Mouse (Mus musculus) heart, embryonic 16.5 days (tissue): ENCODE data around the gene Armc10. TPM values are rescaled to one million over a fixed set of nuclear protein-coding genes. Genes with fewer than 3 reads are reported as not detected.
"Not testable (repeated sequence)": the region's sequence is repeated elsewhere in the genome, so short reads cannot be mapped to it uniquely, and the experiment has no call there.

Experiments used
- ATAC-seq: fragments of 200-750 bp; cut with Nextera tagmentation; replicated peaks from 2 replicates; pipeline ENCODE4 v1.8.0; 2017; ENCODE audit warnings: moderate number of reproducible peaks; ENCODE audit not compliant: insufficient read depth, low FRiP score; ENCODE audit errors: extremely low read depth
- H3K27ac ChIP-seq: fragments of 300-500 bp; sonication (generic); 2 replicates; pipeline ENCODE4 v1.5.1; 2014; ENCODE audit warnings: mild to moderate bottlenecking, low read length, control low read depth, moderate library complexity
- H3K27me3 ChIP-seq: fragments of 300-500 bp; sonication (generic); 2 replicates; pipeline ENCODE4 v1.6.1; 2014; ENCODE audit warnings: low read length, mixed read lengths; ENCODE audit not compliant: control insufficient read depth, insufficient read depth
- H3K36me3 ChIP-seq: fragments of 300-500 bp; sonication (generic); 2 replicates; pipeline ENCODE4 v1.6.1; 2014; ENCODE audit not compliant: control insufficient read depth, insufficient read depth
- H3K4me1 ChIP-seq: fragments of 300-500 bp; sonication (generic); 2 replicates; pipeline ENCODE4 v1.6.1; 2014; ENCODE audit warnings: low read length, mixed read lengths; ENCODE audit not compliant: control insufficient read depth, insufficient read depth
- H3K4me2 ChIP-seq: fragments of 300-500 bp; sonication (generic); 2 replicates; pipeline ENCODE4 v1.6.1; 2014; ENCODE audit warnings: low read depth, mild to moderate bottlenecking, control low read depth, low read length
- H3K4me3 ChIP-seq: fragments of 300-500 bp; sonication (generic); 2 replicates; pipeline ENCODE4 v1.5.1; 2014; ENCODE audit warnings: mild to moderate bottlenecking, control low read depth, low read length
- H3K9ac ChIP-seq: fragments of 300-500 bp; sonication (generic); 2 replicates; pipeline ENCODE4 v1.6.1; 2014; ENCODE audit warnings: low read length, control low read depth
- H3K9me3 ChIP-seq: fragments of 300-500 bp; sonication (generic); replicated peaks from 2 replicates; pipeline ENCODE4 v1.6.1; 2016; ENCODE audit warnings: low read length; ENCODE audit not compliant: control insufficient read depth
- WGBS: fragments of 180-500 bp; shearing (Covaris S2); extraction: QIAGEN DNeasy Blood & Tissue Kit; methylation state at CpG from one replicate; pipeline ENCODE4 v1.1.7; 2014; 5-methylcytosine and 5-hydroxymethylcytosine counted together
- polyA plus RNA-seq: library from polyadenylated mRNA; unstranded; fragments of >200 nt; fragmentation: Nextera tagmentation; extraction: Ambion mirVana; gene quantifications from 2 replicates; pipeline ENCODE4 v1.2.1, GENCODE M21; 2015

The Armc10 gene
- 19.2 and 20.0 TPM in 2 replicates for polyA plus RNA-seq

DNA sequence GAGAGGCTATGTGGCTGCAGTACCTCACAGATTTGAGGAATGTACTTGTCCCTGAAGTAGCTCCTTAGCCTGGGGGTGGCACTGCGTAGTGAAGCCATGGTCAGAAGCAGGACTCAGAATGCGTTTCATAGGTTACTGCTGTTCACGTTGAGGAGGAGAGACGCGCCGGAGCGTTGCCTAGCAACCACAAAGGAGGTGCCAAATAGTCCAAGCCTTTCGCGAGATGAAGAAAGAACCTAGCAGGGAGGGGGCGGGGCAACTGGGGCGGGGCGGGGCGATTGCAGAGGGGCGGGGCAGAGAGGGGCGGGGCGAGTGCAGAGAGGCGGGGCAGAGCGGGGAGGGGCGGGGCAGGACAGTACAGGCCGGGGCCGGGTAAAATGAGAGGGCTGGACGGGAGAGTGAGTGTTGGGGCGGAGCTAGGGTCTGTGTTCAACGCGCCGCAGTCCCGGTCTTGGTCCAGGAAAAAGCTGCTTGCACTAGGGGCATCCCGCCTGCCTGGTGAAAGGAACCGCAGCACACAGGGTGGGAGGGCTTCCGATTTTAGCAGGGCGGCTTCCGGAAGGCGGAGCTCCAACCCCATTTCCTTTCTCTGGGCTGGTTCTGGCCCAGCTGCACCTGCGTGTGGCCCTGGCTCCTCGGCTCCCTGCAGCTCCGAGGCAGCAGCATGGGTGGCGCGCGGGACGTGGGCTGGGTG is at the start of gene Armc10, which contains the start of gene Fbxl13:
TSS of gene Armc10 (plus strand) at position 375 of the 694 bp plus-strand sequence.
TSS of gene Fbxl13 (minus strand) at position 196 of the 694 bp plus-strand sequence.
- peak within 1 kb of the TSS; percentile 94 for H3K9ac ChIP-seq
- 0 out of 2 replicates have a peak, but pooled peaks cover 2% of the 10 kb centered on the region for H3K27me3 ChIP-seq
- WGBS: under 1% methylated on average over 38 of the region's 40 CpGs
- peak within 1 kb of the TSS; percentile 80 for H3K4me2 ChIP-seq
- no peaks in the 10 kb centered on the region for H3K9me3 ChIP-seq
- H3K4me1 ChIP-seq: peaks cover 15% of the 10 kb centered on the region
- peaks cover 22% of the 10 kb centered on the region for H3K36me3 ChIP-seq
- peak within 1 kb of the TSS; percentile 91 for H3K4me3 ChIP-seq
- ATAC-seq: peak; percentile 95
- H3K27ac ChIP-seq: peak within 1 kb of the TSS; percentile 79

DNA sequence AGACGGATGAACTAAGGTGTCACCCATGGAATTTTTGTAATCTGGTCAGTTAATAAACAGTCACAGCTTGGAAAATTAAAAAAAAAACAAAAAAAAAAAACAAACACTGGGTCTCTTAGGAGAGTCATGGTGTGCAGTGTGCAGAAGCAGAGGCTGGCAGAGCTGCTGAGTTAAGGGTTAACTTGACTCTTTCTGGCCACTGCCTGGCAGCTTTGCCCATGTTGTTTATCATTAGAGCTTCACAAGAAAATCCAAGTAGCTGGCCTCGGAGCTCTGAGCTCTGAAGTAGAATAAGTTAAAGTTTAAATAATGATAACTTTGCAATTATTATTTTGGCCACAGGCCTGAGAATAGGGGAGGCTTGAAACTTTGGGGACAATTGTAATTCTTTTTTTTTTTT is 46.1 kb upstream of the Armc10 start:
- H3K4me1 ChIP-seq, H3K27me3 ChIP-seq, H3K9me3 ChIP-seq, H3K9ac ChIP-seq, ATAC-seq, H3K4me3 ChIP-seq, H3K4me2 ChIP-seq, H3K36me3 ChIP-seq, H3K27ac ChIP-seq: not testable (repeated sequence)
- WGBS: 56% methylated on average over 2 of the region's 2 CpGs

DNA sequence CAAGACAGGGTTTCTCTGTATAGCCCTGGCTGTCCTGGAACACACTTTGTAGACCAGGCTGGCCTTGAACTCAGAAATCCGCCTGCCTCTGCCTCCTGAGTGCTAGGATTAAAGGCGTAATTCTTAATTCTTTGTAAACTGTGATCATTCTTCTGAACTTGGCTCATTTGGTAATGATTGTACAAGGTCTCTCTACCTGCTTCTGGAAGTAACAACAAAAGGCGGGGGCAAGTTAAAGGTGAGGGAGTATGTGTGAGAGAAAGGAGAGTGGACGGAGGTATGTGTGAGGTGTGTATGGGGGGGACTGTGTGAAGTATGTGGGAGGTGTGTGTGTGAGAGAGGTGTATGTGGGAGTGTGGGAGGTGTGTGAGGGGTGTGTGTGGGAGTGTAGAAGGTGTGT is 45.7 kb upstream of the Armc10 start:
- WGBS: 87% methylated on average over 4 of the region's 4 CpGs

DNA sequence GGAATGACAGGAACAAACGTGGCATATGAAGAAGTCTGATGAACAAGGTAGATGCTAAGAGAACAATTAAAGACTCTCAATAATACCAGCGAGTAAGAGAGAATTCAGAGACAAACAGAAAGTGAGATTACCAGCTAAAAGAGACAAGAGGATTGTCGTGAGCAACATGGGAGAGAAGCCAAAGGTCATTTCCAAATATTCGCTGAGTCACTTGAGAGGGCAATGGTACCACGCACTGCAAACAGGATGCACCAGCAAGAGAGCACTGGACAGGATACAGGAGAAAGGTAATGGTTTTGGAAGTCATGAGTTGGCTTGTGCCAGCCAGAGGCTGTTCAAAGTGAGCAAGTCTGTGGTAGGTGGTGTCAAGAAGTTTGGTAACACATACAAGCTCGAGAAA is 39.7 kb upstream of the Armc10 start:
- no peaks in the 10 kb centered on the region for H3K27me3 ChIP-seq
- 59% methylated on average over 6 of the region's 6 CpGs for WGBS
- H3K9ac ChIP-seq: no peak overlapping the region
- no peak for ATAC-seq
- no peak overlapping the region for H3K27ac ChIP-seq
- H3K36me3 ChIP-seq: no peaks in the 10 kb centered on the region
- no peaks in the 10 kb centered on the region for H3K4me1 ChIP-seq
- H3K4me3 ChIP-seq: no peak overlapping the region
- H3K4me2 ChIP-seq: no peak overlapping the region
- H3K9me3 ChIP-seq: no peaks in the 10 kb centered on the region

More for the DNA sequence above, 45.7 kb upstream of the Armc10 start:
- H3K9me3 ChIP-seq: no peaks in the 10 kb centered on the region
- H3K4me2 ChIP-seq: no peak overlapping the region
- no peak overlapping the region for H3K9ac ChIP-seq
- no peak for ATAC-seq
- no peak overlapping the region for H3K4me3 ChIP-seq
- H3K36me3 ChIP-seq: no peaks in the 10 kb centered on the region
- H3K4me1 ChIP-seq: no peaks in the 10 kb centered on the region
- no peaks in the 10 kb centered on the region for H3K27me3 ChIP-seq
- H3K27ac ChIP-seq: no peak overlapping the region

DNA sequence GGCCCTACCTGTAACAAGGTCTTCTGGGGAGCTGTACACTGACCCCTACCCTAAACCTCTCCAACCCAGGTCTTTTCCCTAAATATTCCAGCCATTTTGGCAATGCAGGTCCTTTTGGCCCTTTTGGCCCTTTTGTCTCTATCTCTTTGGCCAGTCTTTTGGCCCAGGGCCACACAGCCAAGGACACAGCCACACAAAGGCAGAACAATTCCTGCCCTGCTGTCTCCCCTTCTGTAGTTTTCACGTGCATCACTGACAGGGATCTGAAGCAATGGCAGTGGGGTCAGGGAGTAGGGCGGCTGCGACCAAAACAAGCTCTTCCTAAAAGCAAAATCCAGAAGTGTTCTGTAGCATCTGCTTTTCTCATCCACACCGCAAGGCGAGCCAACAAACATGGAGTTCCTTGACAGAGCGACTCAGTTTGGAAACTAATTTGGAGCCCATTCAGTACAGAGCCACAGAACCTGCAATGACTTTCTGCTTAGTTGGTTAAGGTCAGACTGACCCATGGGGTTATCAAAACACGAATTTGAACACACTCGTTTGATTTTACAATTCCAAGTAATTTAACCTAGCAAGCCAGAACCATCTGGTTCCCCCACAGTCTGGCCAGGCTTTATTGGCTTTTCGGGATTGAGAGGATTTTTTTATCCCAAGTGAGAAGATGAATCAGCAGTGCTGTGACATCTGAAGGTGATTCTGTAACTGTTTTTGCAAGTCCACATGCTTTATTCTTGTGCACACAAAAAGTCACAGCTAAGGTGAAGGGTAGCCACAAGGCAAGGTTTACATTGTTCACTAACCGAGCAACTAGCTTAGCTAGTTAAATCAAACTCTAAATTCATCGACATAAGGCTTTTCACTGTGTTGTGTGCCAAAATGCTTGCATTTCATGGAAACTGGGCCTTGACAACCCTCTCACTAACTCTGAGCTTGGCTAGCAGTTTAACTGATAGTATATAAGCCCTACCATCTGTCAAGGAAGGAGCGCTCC is 37.0 kb upstream of the Armc10 start:
- no peak overlapping the region for H3K4me3 ChIP-seq
- no peaks in the 10 kb centered on the region for H3K9me3 ChIP-seq
- H3K9ac ChIP-seq: no peak overlapping the region
- H3K27me3 ChIP-seq: no peaks in the 10 kb centered on the region
- 70% methylated on average over 12 of the region's 12 CpGs for WGBS
- H3K4me1 ChIP-seq: no peaks in the 10 kb centered on the region
- ATAC-seq: no peak; the same call in 1 of the 2 replicates
- H3K36me3 ChIP-seq: no peaks in the 10 kb centered on the region
- H3K4me2 ChIP-seq: no peak overlapping the region
- no peak overlapping the region for H3K27ac ChIP-seq

DNA sequence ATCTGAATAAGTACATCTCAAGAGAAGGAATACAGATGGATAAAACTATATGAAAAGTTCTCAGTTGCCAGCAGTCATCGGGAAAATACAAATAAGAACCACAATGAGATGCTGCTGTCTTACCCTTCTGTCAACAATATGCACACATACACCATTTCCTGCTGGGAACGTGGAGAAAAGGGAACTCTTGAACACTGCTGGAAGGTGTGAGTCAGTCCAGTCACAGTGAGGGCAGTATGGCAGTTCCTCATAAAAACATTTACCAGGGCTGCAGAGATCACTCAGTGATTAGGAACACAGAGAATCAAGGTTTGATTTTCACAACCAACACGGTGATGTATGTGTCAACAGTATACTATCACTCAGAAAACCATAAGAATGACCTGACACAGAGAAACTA is 34.6 kb upstream of the Armc10 start:
- WGBS: 50% methylated on average over 3 of the region's 3 CpGs
- ATAC-seq: no peak

DNA sequence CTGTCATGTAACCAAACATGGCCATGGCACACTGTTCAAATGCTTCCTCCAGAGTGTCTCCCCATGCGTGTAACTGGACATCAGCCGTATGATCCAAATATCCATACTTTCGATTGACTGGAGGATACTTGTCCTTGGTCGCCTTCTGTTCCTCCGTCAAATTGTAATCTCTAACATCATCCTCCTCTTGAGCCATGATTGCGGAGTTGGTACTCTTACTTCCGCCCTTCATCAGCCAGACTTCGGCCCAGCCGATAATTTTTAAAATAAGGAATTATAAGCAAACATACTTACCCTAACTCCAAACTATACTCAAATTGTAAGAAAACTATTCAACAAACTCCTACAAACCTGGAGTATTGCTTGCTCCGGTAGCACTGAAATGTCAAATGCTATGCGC is 31.3 kb upstream of the Armc10 start:
- not testable (repeated sequence) for H3K9ac ChIP-seq, H3K4me1 ChIP-seq, H3K9me3 ChIP-seq, H3K27me3 ChIP-seq, H3K27ac ChIP-seq, H3K36me3 ChIP-seq, ATAC-seq, H3K4me3 ChIP-seq, H3K4me2 ChIP-seq
- 92% methylated on average over 11 of the region's 11 CpGs for WGBS

More for the DNA sequence above, 34.6 kb upstream of the Armc10 start:
- H3K36me3 ChIP-seq: no peaks in the 10 kb centered on the region
- H3K9me3 ChIP-seq: no peaks in the 10 kb centered on the region
- H3K4me2 ChIP-seq: no peak overlapping the region
- H3K4me3 ChIP-seq: no peak overlapping the region
- no peak overlapping the region for H3K9ac ChIP-seq
- no peaks in the 10 kb centered on the region for H3K4me1 ChIP-seq
- no peaks in the 10 kb centered on the region for H3K27me3 ChIP-seq
- no peak overlapping the region for H3K27ac ChIP-seq

DNA sequence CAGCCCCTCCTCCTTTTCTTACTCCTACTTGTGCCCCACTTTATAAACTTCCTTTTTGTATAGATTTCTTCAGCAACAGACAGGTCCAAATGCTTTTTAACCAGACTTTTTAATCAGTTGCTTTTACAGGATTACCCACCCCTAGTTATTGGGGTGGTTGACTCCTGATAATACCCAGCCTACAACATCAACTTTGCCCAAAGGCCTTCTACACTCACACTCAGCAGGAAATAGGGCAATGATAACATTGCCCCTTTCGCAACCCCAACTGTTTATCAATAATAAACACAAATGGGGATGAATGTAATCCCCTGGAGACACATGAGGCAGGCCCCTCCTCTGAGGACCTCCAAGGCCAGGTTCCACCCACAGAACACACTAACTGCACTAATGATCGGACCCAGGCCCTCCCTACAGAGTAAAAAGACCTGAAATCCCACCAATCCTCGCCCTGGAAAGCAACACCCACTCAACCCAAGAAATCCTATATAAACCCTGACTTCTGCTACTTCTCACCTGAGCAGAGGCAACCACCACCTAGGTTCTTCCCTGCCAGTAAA is 29.1 kb upstream of the Armc10 start:
- Histone ChIP-seq H3K9me3 (no peaks in the 10 kb centered on the region), H3K4me3 (no peak overlapping the region), H3K27me3 (no peaks in the 10 kb centered on the region), H3K4me2 (no peak overlapping the region), H3K4me1 (no peaks in the 10 kb centered on the region), H3K27ac (no peak overlapping the region), H3K9ac (no peak overlapping the region), H3K36me3 (no peaks in the 10 kb centered on the region)
- 62% methylated on average over 3 of the region's 3 CpGs for WGBS
- no peak for ATAC-seq
